Mouse (Mus musculus) MEL (cell line): Measurements from ENCODE around the gene Dnajb14. TPM values are rescaled to one million over a fixed set of nuclear protein-coding genes. Genes with fewer than 3 reads are reported as not detected.

Experiments
- polyA plus RNA-seq, 2 experiments: library from polyadenylated mRNA; stranded (reverse) in 1 of 2; unstranded in 1 of 2; fragments of >175 nt in 1 of 2; fragments of >200 nt in 1 of 2; gene quantifications; 2 replicates each; pipeline versions ENCODE4 v1.2.1 to v1.2.4; 2012; ENCODE audit warnings: low replicate concordance in 2 of 2, low read depth in 1 of 2; ENCODE audit not compliant: insufficient read length in 2 of 2, insufficient read depth in 1 of 2, missing spikeins in 1 of 2
- total RNA-seq: library from RNA; depleted of rRNA; stranded (reverse); fragments of 300-350 nt; gene quantifications from 2 replicates; pipeline ENCODE4 v1.2.3, GENCODE M21; 2012; rRNA removed

The Dnajb14 gene
- total and polyA plus RNA-seq, 3 experiments = 4.2 to 6.1 TPM; not detected in 1

Other genes starting within 250 kb of the Dnajb14 start
- gene Ddit4l, start 246.1 kb upstream of the Dnajb14 start, total RNA-seq = not detected in 2 replicates
- not detected for gene Ddit4l, start 246.1 kb upstream of the Dnajb14 start, polyA plus RNA-seq
- not detected in 2 replicates for gene Gm21962, start 196.2 kb upstream of the Dnajb14 start, total RNA-seq
- not detected for gene Gm21962, start 196.2 kb upstream of the Dnajb14 start, polyA plus RNA-seq
- 1,732 and 2,078 TPM in 2 replicates for gene H2afz, start 3.2 kb upstream of the Dnajb14 start, total RNA-seq
- gene H2afz, start 3.2 kb upstream of the Dnajb14 start, polyA plus RNA-seq = 1,000 to 10,000 TPM; 1,006 to 3,472 TPM
- 73.3 and 77.5 TPM in 2 replicates for gene Lamtor3, start 50.8 kb downstream of the Dnajb14 start, total RNA-seq
- 10 to 100 TPM in 1 of 2 experiments, not detected in 1; 88.3 TPM for gene Lamtor3, start 50.8 kb downstream of the Dnajb14 start, polyA plus RNA-seq
- 45.7 and 59.0 TPM in 2 replicates for gene Dapp1, start 113.9 kb downstream of the Dnajb14 start, total RNA-seq
- 10 to 100 TPM; 67.3 to 91.5 TPM for gene Dapp1, start 113.9 kb downstream of the Dnajb14 start, polyA plus RNA-seq
- under 0.01 and 0.03 TPM in 2 replicates for gene 1110002E22Rik, start 197.4 kb downstream of the Dnajb14 start, total RNA-seq
- gene 1110002E22Rik, start 197.4 kb downstream of the Dnajb14 start, polyA plus RNA-seq = under 1 TPM in 1 of 2 experiments, not detected in 1; 0.03 TPM
- gene Gm5105, start 199.7 kb downstream of the Dnajb14 start, total RNA-seq = not detected in 2 replicates
- gene Gm5105, start 199.7 kb downstream of the Dnajb14 start, polyA plus RNA-seq = not detected